Mouse (Mus musculus): ENCODE data around the gene Ap1g1. TPM values are rescaled to one million over a fixed set of nuclear protein-coding genes. Genes with fewer than 3 reads are reported as not detected.

Ap1g1 gene
- total RNA-seq, 1 experiment, result 51.4 TPM

DNA sequence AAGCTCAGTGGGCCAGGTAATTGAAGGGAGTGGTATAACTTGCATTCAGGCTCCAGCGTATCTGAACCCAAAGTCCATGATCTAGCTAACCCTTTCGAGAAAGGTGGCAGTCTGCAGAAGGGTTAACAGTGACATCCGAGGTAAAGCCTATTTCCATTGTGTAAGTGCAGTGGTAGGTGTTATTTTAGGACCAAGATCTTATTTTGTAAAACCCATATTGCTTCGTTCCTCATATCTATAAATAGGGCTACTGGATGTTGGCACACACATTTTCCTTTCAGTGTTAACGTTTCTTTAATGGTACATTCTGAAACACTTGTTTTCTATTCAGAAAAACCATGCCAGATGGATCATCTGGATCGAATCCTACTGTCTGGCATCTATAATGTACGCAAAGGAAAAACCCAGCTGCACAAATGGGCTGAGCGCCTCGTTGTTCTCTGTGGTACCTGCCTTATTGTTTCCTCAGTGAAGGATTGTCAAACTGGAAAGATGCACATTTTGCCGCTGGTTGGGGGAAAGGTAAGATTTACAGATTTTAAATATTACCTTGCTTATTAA, 125.6 kb downstream of the Ap1g1 start:
- H3K27ac ChIP-seq (ENCODE audit: insufficient read depth, low read depth, low read length, poor library complexity, severe bottlenecking), result no peak overlapping the region
- no peaks in the 10 kb centered on the region for H3K9me3 ChIP-seq (ENCODE audit: control insufficient read depth, insufficient read depth, low read depth, low read length)
- no peak for TF ChIP-seq ZNF384 (IDR thresholded peaks at IDR 0.05; ENCODE audit: low read depth, low read length)
- no peak for TF ChIP-seq HCFC1 (IDR thresholded peaks at IDR 0.05; ENCODE audit: borderline replicate concordance, insufficient read depth, low read length)
- no peak for TF ChIP-seq CHD2 (IDR thresholded peaks at IDR 0.05; ENCODE audit: low read depth, low read length)
- TF ChIP-seq MAFK (IDR thresholded peaks at IDR 0.05; ENCODE audit: insufficient read depth, low read depth, low read length), result no peak
- no peak for TF ChIP-seq ZC3H11A (IDR thresholded peaks at IDR 0.05; ENCODE audit: borderline replicate concordance, low read depth, low read length)
- H3K9ac ChIP-seq (ENCODE audit: insufficient read depth, low read depth, low read length, poor library complexity, severe bottlenecking), result no peak overlapping the region
- no peaks in the 10 kb centered on the region for H3K36me3 ChIP-seq (ENCODE audit: control insufficient read depth, insufficient read depth, low read length, poor library complexity, severe bottlenecking)
- in situ Hi-C loops (cut with MboI; ENCODE audit: low sequenced_read_pairs in 2 of 2, unreplicated experiment in 2 of 2), result no loop called here
- no peaks in the 10 kb centered on the region for H3K4me1 ChIP-seq (ENCODE audit: control insufficient read depth in 2 of 2, insufficient read depth in 2 of 2, low read length in 2 of 2, poor library complexity in 1 of 2)
- H3K4me3 ChIP-seq (ENCODE audit: insufficient read depth in 1 of 2, low read depth in 1 of 2, low read length in 2 of 2, poor library complexity in 1 of 2, severe bottlenecking in 1 of 2), result no peak overlapping the region
- no peak for DNase-seq (ENCODE audit: low read depth, low spot score)

DNA sequence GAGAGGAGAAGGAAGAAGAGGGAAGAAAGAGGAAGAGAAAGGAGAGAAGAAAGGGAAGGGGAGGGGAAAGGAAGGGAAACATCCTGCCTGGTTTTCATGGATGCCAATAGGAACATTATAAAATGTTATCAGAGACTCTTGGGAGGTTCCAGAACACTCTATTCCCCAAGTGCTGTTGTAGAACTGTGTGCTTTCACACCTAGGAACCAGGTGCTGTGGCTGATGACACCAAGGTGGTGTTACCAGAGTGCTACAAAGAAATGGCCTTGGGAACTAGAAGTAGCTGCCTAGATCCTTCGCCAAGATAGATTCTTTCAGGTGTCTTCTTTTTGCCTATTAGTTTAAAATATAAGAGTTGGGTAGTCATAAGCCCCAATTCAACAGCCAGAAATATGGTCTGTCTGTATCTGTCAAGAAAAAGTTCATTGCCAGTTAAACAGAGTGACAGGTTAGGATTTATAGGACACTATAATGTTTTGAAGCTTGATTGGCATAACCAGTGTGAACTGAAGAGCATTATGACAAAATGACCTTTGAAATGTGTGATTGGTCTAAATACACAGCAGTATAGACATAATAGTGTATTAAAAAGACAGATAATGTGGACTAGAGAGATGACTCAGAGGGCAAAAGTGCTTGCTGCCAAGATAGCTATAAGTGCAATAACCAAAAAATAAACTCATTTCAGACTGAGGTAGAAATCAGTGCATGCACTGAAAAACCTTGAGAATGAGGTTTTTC, 126.7 kb downstream of the Ap1g1 start:
- no peaks in the 10 kb centered on the region for H3K4me1 ChIP-seq (ENCODE audit: control insufficient read depth in 2 of 2, insufficient read depth in 2 of 2, low read length in 2 of 2, poor library complexity in 1 of 2)
- H3K36me3 ChIP-seq (ENCODE audit: control insufficient read depth, insufficient read depth, low read length, poor library complexity, severe bottlenecking), result no peaks in the 10 kb centered on the region
- DNase-seq (ENCODE audit: low read depth, low spot score), result no peak
- in situ Hi-C loops (cut with MboI; ENCODE audit: low sequenced_read_pairs in 2 of 2, unreplicated experiment in 2 of 2), result no loop called here
- TF ChIP-seq ZC3H11A (IDR thresholded peaks at IDR 0.05; ENCODE audit: borderline replicate concordance, low read depth, low read length) (no peak), HCFC1 (IDR thresholded peaks at IDR 0.05; ENCODE audit: borderline replicate concordance, insufficient read depth, low read length) (no peak), MAFK (IDR thresholded peaks at IDR 0.05; ENCODE audit: insufficient read depth, low read depth, low read length) (no peak), CHD2 (IDR thresholded peaks at IDR 0.05; ENCODE audit: low read depth, low read length) (no peak), ZNF384 (IDR thresholded peaks at IDR 0.05; ENCODE audit: low read depth, low read length) (no peak)
- no peaks in the 10 kb centered on the region for H3K9me3 ChIP-seq (ENCODE audit: control insufficient read depth, insufficient read depth, low read depth, low read length)
- no peak overlapping the region for H3K27ac ChIP-seq (ENCODE audit: insufficient read depth, low read depth, low read length, poor library complexity, severe bottlenecking)
- H3K4me3 ChIP-seq (ENCODE audit: insufficient read depth in 1 of 2, low read depth in 1 of 2, low read length in 2 of 2, poor library complexity in 1 of 2, severe bottlenecking in 1 of 2), result no peak overlapping the region
- no peak overlapping the region for H3K9ac ChIP-seq (ENCODE audit: insufficient read depth, low read depth, low read length, poor library complexity, severe bottlenecking)

DNA sequence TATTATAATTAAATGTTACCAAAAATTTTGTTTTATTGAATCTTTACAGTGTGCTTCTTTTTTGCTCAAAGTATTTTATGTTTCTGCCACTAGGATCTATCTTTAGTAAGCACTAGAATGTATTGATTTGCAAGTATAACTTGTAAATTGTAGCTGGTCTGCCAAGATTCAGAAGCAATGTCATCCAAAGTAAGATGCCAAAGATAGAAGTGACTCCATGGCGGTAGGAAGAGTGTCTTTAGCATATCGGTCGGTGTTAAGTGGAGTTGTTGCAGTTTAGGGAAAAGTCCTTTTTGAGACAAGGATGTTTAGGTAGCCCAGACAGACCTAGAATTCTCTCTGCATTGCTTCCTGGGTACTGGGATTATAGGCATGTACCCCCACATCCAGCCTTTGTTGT, 128.6 kb downstream of the Ap1g1 start:
- TF ChIP-seq ZC3H11A (IDR thresholded peaks at IDR 0.05; ENCODE audit: borderline replicate concordance, low read depth, low read length) (no peak), CHD2 (IDR thresholded peaks at IDR 0.05; ENCODE audit: low read depth, low read length) (no peak), HCFC1 (IDR thresholded peaks at IDR 0.05; ENCODE audit: borderline replicate concordance, insufficient read depth, low read length) (no peak), MAFK (IDR thresholded peaks at IDR 0.05; ENCODE audit: insufficient read depth, low read depth, low read length) (no peak), ZNF384 (IDR thresholded peaks at IDR 0.05; ENCODE audit: low read depth, low read length) (no peak)

DNA sequence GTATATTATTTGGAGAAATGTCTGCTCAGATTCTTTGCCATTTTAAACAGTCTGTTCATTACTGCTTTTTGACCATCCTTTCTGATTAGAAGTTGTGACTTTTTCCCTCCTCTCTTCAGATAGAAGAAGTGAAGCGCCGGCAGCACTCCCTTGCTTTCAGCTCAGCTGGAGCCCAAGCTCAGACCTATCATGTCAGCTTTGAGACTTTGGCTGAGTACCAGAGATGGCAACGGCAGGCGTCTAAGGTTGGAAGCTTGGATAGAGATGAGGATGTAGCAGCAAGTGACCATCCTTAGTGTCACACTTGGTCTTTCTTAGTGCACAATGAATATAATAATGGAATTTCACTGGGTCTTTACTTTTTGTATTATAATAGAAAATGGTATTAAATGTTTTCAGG, 129.0 kb downstream of the Ap1g1 start:
- H3K36me3 ChIP-seq (ENCODE audit: control insufficient read depth, insufficient read depth, low read length, poor library complexity, severe bottlenecking), result no peaks in the 10 kb centered on the region
- H3K9ac ChIP-seq (ENCODE audit: insufficient read depth, low read depth, low read length, poor library complexity, severe bottlenecking), result no peak overlapping the region
- in situ Hi-C loops (cut with MboI; ENCODE audit: low sequenced_read_pairs in 2 of 2, unreplicated experiment in 2 of 2), result no loop called here
- H3K4me1 ChIP-seq (ENCODE audit: control insufficient read depth in 2 of 2, insufficient read depth in 2 of 2, low read length in 2 of 2, poor library complexity in 1 of 2), result no peaks in the 10 kb centered on the region
- TF ChIP-seq MAFK (IDR thresholded peaks at IDR 0.05; ENCODE audit: insufficient read depth, low read depth, low read length), result no peak
- no peak for TF ChIP-seq ZC3H11A (IDR thresholded peaks at IDR 0.05; ENCODE audit: borderline replicate concordance, low read depth, low read length)
- TF ChIP-seq HCFC1 (IDR thresholded peaks at IDR 0.05; ENCODE audit: borderline replicate concordance, insufficient read depth, low read length), result no peak
- TF ChIP-seq ZNF384 (IDR thresholded peaks at IDR 0.05; ENCODE audit: low read depth, low read length), result no peak
- TF ChIP-seq CHD2 (IDR thresholded peaks at IDR 0.05; ENCODE audit: low read depth, low read length), result no peak
- DNase-seq (ENCODE audit: low read depth, low spot score), result no peak
- no peaks in the 10 kb centered on the region for H3K9me3 ChIP-seq (ENCODE audit: control insufficient read depth, insufficient read depth, low read depth, low read length)
- no peak overlapping the region for H3K4me3 ChIP-seq (ENCODE audit: insufficient read depth in 1 of 2, low read depth in 1 of 2, low read length in 2 of 2, poor library complexity in 1 of 2, severe bottlenecking in 1 of 2)
- no peak overlapping the region for H3K27ac ChIP-seq (ENCODE audit: insufficient read depth, low read depth, low read length, poor library complexity, severe bottlenecking)

More for the DNA sequence above, 128.6 kb downstream of the Ap1g1 start:
- no peak overlapping the region for H3K27ac ChIP-seq (ENCODE audit: insufficient read depth, low read depth, low read length, poor library complexity, severe bottlenecking)
- H3K4me1 ChIP-seq (ENCODE audit: control insufficient read depth in 2 of 2, insufficient read depth in 2 of 2, low read length in 2 of 2, poor library complexity in 1 of 2), result no peaks in the 10 kb centered on the region
- in situ Hi-C loops (cut with MboI; ENCODE audit: low sequenced_read_pairs in 2 of 2, unreplicated experiment in 2 of 2), result no loop called here
- H3K9ac ChIP-seq (ENCODE audit: insufficient read depth, low read depth, low read length, poor library complexity, severe bottlenecking), result no peak overlapping the region
- H3K9me3 ChIP-seq (ENCODE audit: control insufficient read depth, insufficient read depth, low read depth, low read length), result no peaks in the 10 kb centered on the region
- no peaks in the 10 kb centered on the region for H3K36me3 ChIP-seq (ENCODE audit: control insufficient read depth, insufficient read depth, low read length, poor library complexity, severe bottlenecking)
- no peak overlapping the region for H3K4me3 ChIP-seq (ENCODE audit: insufficient read depth in 1 of 2, low read depth in 1 of 2, low read length in 2 of 2, poor library complexity in 1 of 2, severe bottlenecking in 1 of 2)
- no peak for DNase-seq (ENCODE audit: low read depth, low spot score)

Other genes with a start within 250 kb of the Ap1g1 start
- gene Dhx38, start 212.7 kb upstream of the Ap1g1 start, total RNA-seq (2012; rRNA removed), result 54.7 and 61.8 TPM in 2 replicates
- gene Txnl4b, start 212.7 kb upstream of the Ap1g1 start, total RNA-seq (2012; rRNA removed), result 4.1 and 7.8 TPM in 2 replicates
- not detected in 2 replicates for gene Hp, start 199.4 kb upstream of the Ap1g1 start, total RNA-seq (2012; rRNA removed)
- gene Dhodh, start 169.9 kb upstream of the Ap1g1 start, total RNA-seq (2012; rRNA removed), result 57.3 and 103 TPM in 2 replicates
- 0.54 and 0.58 TPM in 2 replicates for gene Pkd1l3, start 164.0 kb upstream of the Ap1g1 start, total RNA-seq (2012; rRNA removed)
- 22.8 and 28.5 TPM in 2 replicates for gene Ist1, start 85.3 kb upstream of the Ap1g1 start, total RNA-seq (2012; rRNA removed)
- gene Zfp821, start 73.0 kb upstream of the Ap1g1 start, total RNA-seq (2012; rRNA removed), result 8.7 and 9.1 TPM in 2 replicates
- 12.3 and 13.2 TPM in 2 replicates for gene Atxn1l, start 40.8 kb upstream of the Ap1g1 start, total RNA-seq (2012; rRNA removed)
- 2.0 and 2.9 TPM in 2 replicates for gene Phlpp2, start 90.0 kb downstream of the Ap1g1 start, total RNA-seq (2012; rRNA removed)
- gene Marveld3, start 183.6 kb downstream of the Ap1g1 start, total RNA-seq (2012; rRNA removed), result 2.0 and 3.9 TPM in 2 replicates
- gene Tat, start 211.9 kb downstream of the Ap1g1 start, total RNA-seq (2012; rRNA removed), result not detected in 2 replicates

Data from ES-E14 (cell line).